Mouse (Mus musculus) CH12.LX (cell line): ENCODE results near the gene Maz.
A peak's percentile ranks its signal among the peaks of the same experiment; 100 is the strongest.

ENCODE experiments used
- CHD1 ChIP-seq: IDR thresholded peaks from 2 replicates; pipeline ENCODE4 v1.6.1; 2012; ENCODE audit warnings: low read depth, low read length, improper control_type of control experiment, inconsistent platforms
- CTCF ChIP-seq, 2 experiments: IDR thresholded peaks in 1 of 2; conservative IDR thresholded peaks in 1 of 2; 2 replicates each; pipeline ENCODE4 v1.5.1; 2011 to 2012; ENCODE audit warnings: low read depth in 2 of 2, low read length in 2 of 2, improper control_type of control experiment in 1 of 2, inconsistent platforms in 1 of 2, mild to moderate bottlenecking in 1 of 2, moderate library complexity in 1 of 2
- EP300 ChIP-seq: IDR thresholded peaks from 2 replicates; pipeline ENCODE4 v1.6.1; 2011; ENCODE audit warnings: low read length, improper control_type of control experiment
- ETS1 ChIP-seq: conservative IDR thresholded peaks from 2 replicates; pipeline ENCODE4 v1.6.1; 2012; ENCODE audit warnings: low read depth, mild to moderate bottlenecking, inconsistent platforms, low read length, improper control_type of control experiment, moderate library complexity
- POLR2A ChIP-seq: IDR thresholded peaks from 2 replicates; pipeline ENCODE4 v1.6.1; 2011; ENCODE audit warnings: low read depth, mild to moderate bottlenecking, improper control_type of control experiment, low read length
- SMC3 ChIP-seq: IDR thresholded peaks from 2 replicates; pipeline ENCODE4 v1.6.1; 2011; ENCODE audit warnings: low read depth, low read length, improper control_type of control experiment
- USF2 ChIP-seq: conservative IDR thresholded peaks from 2 replicates; pipeline ENCODE4 v1.6.1; 2011; ENCODE audit warnings: low read depth, low read length, improper control_type of control experiment
- ZKSCAN1 ChIP-seq: IDR thresholded peaks from 2 replicates; pipeline ENCODE4 v1.6.1; 2012; ENCODE audit warnings: low read depth, inconsistent platforms, low read length, improper control_type of control experiment, borderline replicate concordance
- ZNF384 ChIP-seq: IDR thresholded peaks from 2 replicates; pipeline ENCODE4 v1.6.1; 2012; ENCODE audit warnings: low read depth, low read length, improper control_type of control experiment, inconsistent platforms

- TF ChIP-seq POLR2A (no peak), ETS1 (no peak), EP300 (no peak), CHD1 (no peak), CTCF (conservative IDR thresholded peaks at IDR 0.05 in 1 of 2, IDR thresholded peaks at IDR 0.05 in 1 of 2; ENCODE audit: low read depth in 2 of 2, low read length in 2 of 2) (peak in 1 of 2 experiments; percentile 46; a peak in 2 of 4 replicates), ZKSCAN1 (no peak), ZNF384 (no peak), USF2 (no peak), SMC3 (peak; percentile 30)
Measured at GRCm38 (mm10) chr7:126996449-126996848, 30.4 kb downstream of the Maz start.
